Mouse (Mus musculus) liver, embryonic 12.5 days (tissue): ENCODE data around the gene Kncn. TPM values are rescaled to one million over a fixed set of nuclear protein-coding genes. Genes with fewer than 3 reads are reported as not detected.

Experiments used
- ATAC-seq: fragments of 200-750 bp; cut with Nextera tagmentation; 2 replicates; pipeline ENCODE4 v1.8.0; 2017; ENCODE audit warnings: moderate number of reproducible peaks, mild to moderate bottlenecking, moderate library complexity
- H3K27ac ChIP-seq: fragments of 300-500 bp; sonication (generic); 2 replicates; pipeline ENCODE4 v1.5.1; 2016; ENCODE audit warnings: mild to moderate bottlenecking
- H3K27me3 ChIP-seq: fragments of 300-500 bp; sonication (generic); replicated peaks from 2 replicates; pipeline ENCODE4 v1.6.1; 2016; ENCODE audit warnings: mild to moderate bottlenecking, moderate library complexity
- H3K36me3 ChIP-seq: fragments of 300-500 bp; sonication (generic); 2 replicates; pipeline ENCODE4 v1.6.1; 2016; ENCODE audit warnings: mild to moderate bottlenecking, moderate library complexity
- H3K4me1 ChIP-seq: fragments of 300-500 bp; sonication (generic); 2 replicates; pipeline ENCODE4 v1.6.1; 2016
- H3K4me2 ChIP-seq: fragments of 300-500 bp; sonication (generic); 2 replicates; pipeline ENCODE4 v1.6.1; 2016; ENCODE audit warnings: mild to moderate bottlenecking, moderate library complexity
- H3K4me3 ChIP-seq: fragments of 300-500 bp; sonication (generic); 2 replicates; pipeline ENCODE4 v1.5.1; 2016; ENCODE audit warnings: mild to moderate bottlenecking, moderate library complexity
- H3K9ac ChIP-seq: fragments of 300-500 bp; sonication (generic); 2 replicates; pipeline ENCODE4 v1.6.1; 2016; ENCODE audit warnings: mild to moderate bottlenecking, moderate library complexity
- H3K9me3 ChIP-seq: fragments of 300-500 bp; sonication (generic); replicated peaks from 2 replicates; pipeline ENCODE4 v1.6.1; 2016; ENCODE audit warnings: mild to moderate bottlenecking, moderate library complexity
- WGBS: fragments of 180-500 bp; shearing (Covaris S2); methylation state at CpG from one replicate; pipeline ENCODE4 v1.1.7; 2016; ENCODE audit not compliant: insufficient replicate concordance; 5-methylcytosine and 5-hydroxymethylcytosine counted together
- polyA plus RNA-seq: library from polyadenylated mRNA; unstranded; fragments of >200 nt; fragmentation: Nextera tagmentation; extraction: Ambion mirVana; gene quantifications from 2 replicates; pipeline ENCODE4 v1.2.1, GENCODE M21; 2016

The Kncn gene
- polyA plus RNA-seq, 1 experiment from 2014 or later: not detected

DNA sequence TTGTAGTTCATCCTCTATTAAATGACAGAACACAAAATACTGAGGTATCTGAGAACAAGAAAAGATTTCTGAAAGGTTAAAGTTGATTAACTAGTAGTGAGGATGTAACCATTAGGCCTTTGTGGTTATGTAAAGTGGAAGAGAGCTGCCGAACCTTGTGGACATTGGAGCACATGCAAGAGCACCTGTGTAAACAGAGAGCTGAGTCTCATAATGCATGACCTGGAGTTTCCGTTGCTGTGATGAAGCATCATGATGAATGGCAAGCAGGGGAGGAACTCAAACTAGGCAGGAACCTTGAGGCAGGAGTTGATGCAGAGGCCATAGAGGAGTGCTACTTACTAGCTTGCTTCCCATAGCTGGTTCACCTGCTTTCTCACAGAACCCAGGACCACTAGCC lies 33.6 kb upstream of the Kncn start:
- peaks cover 90% of the 10 kb centered on the region for H3K36me3 ChIP-seq
- H3K4me3 ChIP-seq: no peak overlapping the region
- H3K27me3 ChIP-seq: no peaks in the 10 kb centered on the region
- no peak for ATAC-seq
- peak overlapping the region; percentile 94 for H3K27ac ChIP-seq
- H3K9me3 ChIP-seq: no peaks in the 10 kb centered on the region
- WGBS: 66% methylated on average over 2 of the region's 2 CpGs
- H3K4me2 ChIP-seq: peak overlapping the region; percentile 69; the same call in 1 of the 2 replicates
- peak overlapping the region; percentile 62; the same call in 1 of the 2 replicates for H3K9ac ChIP-seq
- peaks cover 86% of the 10 kb centered on the region for H3K4me1 ChIP-seq

DNA sequence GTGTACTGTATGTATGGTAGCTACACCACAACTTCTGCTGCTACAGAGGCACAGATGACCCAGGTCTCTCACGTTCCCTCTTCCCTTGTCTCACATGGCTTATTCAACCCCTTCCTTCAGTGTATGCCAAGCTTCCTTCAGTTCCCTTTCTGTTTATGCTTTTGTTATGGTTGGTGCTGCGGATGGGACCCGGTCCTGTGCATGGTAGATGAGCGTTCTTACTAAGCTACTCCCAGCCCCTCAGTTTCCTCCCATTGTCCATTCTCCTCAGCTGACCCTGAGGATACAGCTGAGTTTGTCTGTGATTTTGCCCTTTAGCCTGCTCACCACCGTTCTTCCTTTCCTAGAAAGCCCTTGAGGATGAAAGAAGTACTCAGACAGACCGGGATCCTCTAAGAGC lies 32.6 kb upstream of the Kncn start:
- Histone ChIP-seq H3K4me2 (no peak overlapping the region), H3K27ac (peak overlapping the region; percentile 94), H3K36me3 (peaks cover 83% of the 10 kb centered on the region), H3K4me1 (peaks cover 86% of the 10 kb centered on the region), H3K4me3 (no peak overlapping the region), H3K9me3 (no peaks in the 10 kb centered on the region), H3K9ac (no peak overlapping the region), H3K27me3 (no peaks in the 10 kb centered on the region)
- no peak for ATAC-seq
- WGBS: 83% methylated on average over 6 of the region's 6 CpGs

DNA sequence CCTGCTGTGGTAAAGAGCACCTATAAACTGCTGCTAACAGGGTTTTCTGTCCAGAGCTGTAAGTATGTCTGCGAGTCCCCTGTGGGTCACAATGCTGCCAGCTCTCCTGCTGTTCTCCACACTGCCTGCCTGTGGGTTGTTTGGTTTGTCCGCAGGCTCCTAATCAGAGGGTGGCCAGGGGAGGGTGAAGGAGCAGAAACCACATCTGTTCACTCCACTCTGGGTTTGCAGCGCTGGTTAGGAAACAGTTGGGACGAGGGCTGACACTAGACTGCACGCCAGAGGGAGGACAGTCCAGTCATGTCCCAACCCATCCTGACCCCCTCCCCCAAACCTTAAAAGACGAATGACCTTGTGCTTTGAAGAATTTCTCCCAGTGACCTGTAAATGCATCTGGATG lies 29.1 kb upstream of the Kncn start:
- peak overlapping the region; percentile 90 for H3K27ac ChIP-seq
- no peaks in the 10 kb centered on the region for H3K27me3 ChIP-seq
- H3K9me3 ChIP-seq: no peaks in the 10 kb centered on the region
- WGBS: 21% methylated on average over 6 of the region's 6 CpGs
- peak overlapping the region; percentile 40 for H3K9ac ChIP-seq
- peak; percentile 21; the same call in 1 of the 2 replicates for ATAC-seq
- H3K4me2 ChIP-seq: peak overlapping the region; percentile 59
- H3K4me1 ChIP-seq: peaks cover 81% of the 10 kb centered on the region
- H3K36me3 ChIP-seq: peaks cover 88% of the 10 kb centered on the region
- no peak overlapping the region for H3K4me3 ChIP-seq

DNA sequence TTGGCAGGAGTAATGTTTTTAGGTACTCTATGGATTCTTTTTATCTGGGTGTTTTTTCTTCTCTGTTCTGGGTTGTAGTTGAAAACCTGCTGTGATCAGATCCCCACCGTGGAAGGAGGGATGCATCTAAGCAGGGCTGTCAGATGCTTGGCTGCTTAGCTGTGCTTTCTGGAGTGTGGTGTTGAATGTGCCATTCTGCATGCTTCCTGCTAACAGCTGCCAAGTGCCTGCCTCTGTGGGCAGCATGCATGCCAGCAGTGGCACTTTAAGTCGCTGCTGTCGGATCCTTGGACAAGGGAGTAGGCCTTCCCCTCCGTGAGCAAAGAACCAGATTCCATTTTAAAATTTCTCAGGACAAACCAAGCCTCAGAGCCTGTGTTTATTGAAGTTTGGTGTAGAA lies 28.6 kb upstream of the Kncn start:
- Histone ChIP-seq H3K9ac (peak overlapping the region; percentile 40), H3K4me2 (peak overlapping the region; percentile 59), H3K9me3 (no peaks in the 10 kb centered on the region), H3K4me1 (peaks cover 76% of the 10 kb centered on the region), H3K36me3 (peaks cover 88% of the 10 kb centered on the region), H3K4me3 (peak overlapping the region; percentile 12; the same call in 1 of the 2 replicates), H3K27me3 (no peaks in the 10 kb centered on the region), H3K27ac (peak overlapping the region; percentile 90)
- no peak for ATAC-seq
- 76% methylated on average over 4 of the region's 4 CpGs for WGBS

DNA sequence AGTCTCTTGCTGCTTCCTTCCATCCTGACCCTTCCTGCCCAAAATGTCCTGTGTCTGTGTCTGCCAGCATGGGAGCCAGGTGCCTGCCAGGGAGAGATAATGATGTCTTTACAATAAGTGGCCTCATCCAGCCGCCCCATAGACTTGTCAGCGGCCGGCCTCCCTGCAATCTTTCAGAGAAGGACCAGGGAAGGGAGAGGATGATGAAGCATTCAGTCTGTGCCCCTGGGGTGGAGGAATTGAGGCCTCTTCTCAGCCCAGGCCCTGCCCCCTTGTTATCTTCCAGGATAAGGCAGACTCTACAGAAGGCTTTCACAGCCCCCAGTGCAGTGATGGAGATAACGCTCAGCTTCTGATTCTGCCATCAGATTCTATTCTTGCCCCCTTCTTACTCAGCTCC lies 27.9 kb upstream of the Kncn start:
- no peaks in the 10 kb centered on the region for H3K27me3 ChIP-seq
- H3K9ac ChIP-seq: peak overlapping the region; percentile 40; the same call in 1 of the 2 replicates
- ATAC-seq: peak; percentile 97
- 17% methylated on average over 4 of the region's 4 CpGs for WGBS
- H3K27ac ChIP-seq: peak overlapping the region; percentile 90
- peak overlapping the region; percentile 12; the same call in 1 of the 2 replicates for H3K4me3 ChIP-seq
- H3K4me2 ChIP-seq: peak overlapping the region; percentile 59
- no peaks in the 10 kb centered on the region for H3K9me3 ChIP-seq
- peaks cover 88% of the 10 kb centered on the region for H3K36me3 ChIP-seq
- peaks cover 69% of the 10 kb centered on the region for H3K4me1 ChIP-seq

DNA sequence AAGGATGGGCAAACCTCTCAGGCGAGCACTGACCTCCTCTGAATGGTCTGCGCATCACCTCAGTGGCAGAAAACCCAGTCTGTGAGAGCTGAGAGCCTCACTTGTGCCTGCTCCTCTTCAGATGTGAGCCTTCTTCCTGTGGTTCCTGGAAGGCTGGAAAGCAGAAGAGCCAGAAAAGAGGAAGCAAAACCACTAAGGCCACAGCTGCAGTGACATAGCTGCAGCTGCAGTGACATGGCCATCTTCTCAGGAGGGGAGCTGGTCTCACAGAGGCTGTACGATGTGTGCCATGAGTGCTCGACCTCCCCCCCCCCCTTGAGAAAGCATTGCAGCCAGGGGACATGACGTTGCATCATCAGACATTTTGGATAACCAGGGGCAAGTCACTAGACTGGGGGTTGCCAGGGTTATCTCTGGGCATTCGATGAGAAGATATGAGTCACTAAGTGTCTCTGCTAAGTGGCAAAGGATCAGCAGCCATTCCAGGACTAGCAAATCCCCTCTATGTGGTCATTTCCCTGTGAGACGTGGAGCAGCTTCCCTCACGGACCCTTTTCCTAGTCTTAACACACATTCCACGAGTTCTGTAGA lies 26.8 kb upstream of the Kncn start:
- Histone ChIP-seq H3K9ac (peak overlapping the region; percentile 28; the same call in 1 of the 2 replicates), H3K9me3 (no peaks in the 10 kb centered on the region), H3K4me3 (no peak overlapping the region), H3K27me3 (no peaks in the 10 kb centered on the region), H3K36me3 (peaks cover 88% of the 10 kb centered on the region), H3K4me2 (peak overlapping the region; percentile 59), H3K4me1 (peaks cover 61% of the 10 kb centered on the region), H3K27ac (peak overlapping the region; percentile 90)
- WGBS: 56% methylated on average over 9 of the region's 9 CpGs
- ATAC-seq: no peak

DNA sequence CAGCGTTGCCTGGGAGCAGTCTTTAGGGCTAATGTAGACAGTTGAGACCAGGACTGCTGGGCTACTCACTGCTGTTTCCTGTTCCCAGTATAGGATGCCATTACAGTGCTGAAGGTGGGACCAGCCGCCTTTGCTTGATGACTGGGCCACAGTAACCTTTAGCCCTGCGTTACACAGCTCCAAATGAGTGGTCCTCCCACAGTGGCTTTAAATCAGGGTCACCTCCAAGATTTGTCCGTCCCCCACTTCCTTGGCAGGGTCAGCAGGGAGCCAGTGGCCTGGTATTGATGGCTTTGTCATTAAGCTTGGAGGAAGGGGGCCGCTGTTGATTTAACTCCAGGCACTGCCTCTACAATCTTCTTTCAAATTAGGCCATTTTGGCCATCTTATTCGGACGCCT lies 20.8 kb upstream of the Kncn start:
- H3K4me1 ChIP-seq: peaks cover 13% of the 10 kb centered on the region
- no peak for ATAC-seq
- H3K9ac ChIP-seq: no peak overlapping the region
- H3K9me3 ChIP-seq: no peaks in the 10 kb centered on the region
- no peak overlapping the region for H3K4me3 ChIP-seq
- peaks cover 98% of the 10 kb centered on the region for H3K36me3 ChIP-seq
- 88% methylated on average over 7 of the region's 7 CpGs for WGBS
- no peak overlapping the region for H3K27ac ChIP-seq
- no peaks in the 10 kb centered on the region for H3K27me3 ChIP-seq
- no peak overlapping the region for H3K4me2 ChIP-seq

DNA sequence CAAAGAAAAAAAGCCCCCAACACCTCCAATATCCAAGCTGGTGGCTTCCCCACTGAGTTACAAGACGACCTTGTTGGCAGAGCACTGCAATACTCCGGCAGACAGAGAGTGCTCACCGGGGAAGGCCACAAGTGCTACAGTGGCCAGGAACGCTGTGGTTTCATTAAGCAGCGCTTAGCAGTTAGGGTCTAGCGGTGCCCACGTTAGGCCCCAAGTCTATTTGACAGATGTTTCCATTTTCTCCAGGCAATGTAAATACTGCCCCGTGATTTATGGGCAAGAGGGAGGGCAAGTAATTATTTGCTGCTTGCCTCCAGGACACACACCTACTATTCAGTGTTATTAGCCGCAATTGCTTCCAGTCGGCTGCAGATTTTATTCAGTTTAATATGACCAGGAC lies 20.3 kb upstream of the Kncn start:
- H3K27me3 ChIP-seq: no peaks in the 10 kb centered on the region
- H3K4me3 ChIP-seq: no peak overlapping the region
- no peaks in the 10 kb centered on the region for H3K9me3 ChIP-seq
- no peak overlapping the region for H3K9ac ChIP-seq
- peaks cover 7% of the 10 kb centered on the region for H3K4me1 ChIP-seq
- H3K27ac ChIP-seq: no peak overlapping the region
- H3K4me2 ChIP-seq: no peak overlapping the region
- ATAC-seq: no peak
- peaks cover 98% of the 10 kb centered on the region for H3K36me3 ChIP-seq
- 78% methylated on average over 10 of the region's 10 CpGs for WGBS

DNA sequence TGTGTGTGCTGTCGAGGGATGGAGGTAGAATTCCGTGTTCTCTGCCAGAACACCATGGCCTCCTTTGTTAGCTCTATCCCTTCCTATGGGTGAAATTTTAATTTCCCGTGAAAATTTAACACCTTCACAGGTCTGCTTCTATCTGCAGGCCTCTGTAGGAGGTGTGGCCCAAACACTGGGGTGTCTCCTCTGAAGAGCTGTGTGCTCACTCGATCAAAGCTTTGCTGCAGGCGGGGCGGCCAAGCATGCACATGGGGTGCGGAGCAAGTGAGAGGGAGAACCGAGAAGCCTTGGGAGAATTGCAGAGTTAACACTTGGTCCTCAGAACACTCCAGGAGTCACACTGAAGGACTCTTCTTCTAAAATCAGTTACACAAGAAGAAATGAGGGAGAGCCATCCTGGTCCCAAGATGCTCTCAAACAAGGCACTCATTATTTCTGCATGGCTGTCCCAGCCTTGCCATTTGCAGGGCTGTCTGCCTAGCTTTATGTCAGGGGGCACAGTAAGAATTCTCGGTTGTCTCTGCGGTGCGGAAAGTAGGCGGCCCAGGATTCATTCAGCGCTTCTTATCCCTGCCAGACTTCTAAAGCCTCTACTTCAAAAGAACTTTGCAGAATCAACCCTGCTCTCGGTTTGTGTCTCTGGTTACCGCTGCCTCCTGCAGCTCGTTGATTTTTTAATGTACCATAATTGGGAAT lies 14.5 kb upstream of the Kncn start:
- no peak overlapping the region for H3K27ac ChIP-seq
- no peak overlapping the region for H3K4me3 ChIP-seq
- no peaks in the 10 kb centered on the region for H3K27me3 ChIP-seq
- no peak overlapping the region for H3K9ac ChIP-seq
- no peaks in the 10 kb centered on the region for H3K4me1 ChIP-seq
- no peak for ATAC-seq
- no peaks in the 10 kb centered on the region for H3K9me3 ChIP-seq
- no peak overlapping the region for H3K4me2 ChIP-seq
- H3K36me3 ChIP-seq: peaks cover 97% of the 10 kb centered on the region
- WGBS: 73% methylated on average over 16 of the region's 16 CpGs

DNA sequence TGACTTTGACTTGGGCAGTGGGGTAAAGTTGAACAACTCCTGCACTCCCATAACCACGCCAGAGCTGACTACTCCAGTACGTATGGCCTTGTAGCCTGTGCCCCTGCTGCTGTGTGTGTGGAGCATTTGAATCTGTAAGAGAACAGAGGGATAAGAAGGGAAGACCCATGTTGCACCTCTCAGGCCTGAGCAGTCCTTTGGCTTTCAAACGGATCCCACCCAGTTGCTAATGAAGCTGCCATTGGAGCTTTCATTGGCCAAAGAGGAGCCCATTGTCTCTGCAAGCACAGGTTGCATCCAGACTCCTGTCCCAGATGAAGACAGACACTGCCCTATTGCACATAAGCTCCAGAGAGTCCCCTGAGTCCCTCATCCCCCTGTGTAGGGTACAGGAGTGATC lies 11.0 kb upstream of the Kncn start:
- Histone ChIP-seq H3K27ac (no peak overlapping the region), H3K36me3 (peaks cover 99% of the 10 kb centered on the region), H3K4me1 (0 out of 2 replicates have a peak, but pooled peaks cover 4% of the 10 kb centered on the region), H3K4me2 (no peak overlapping the region), H3K4me3 (no peak overlapping the region), H3K27me3 (no peaks in the 10 kb centered on the region), H3K9me3 (no peaks in the 10 kb centered on the region), H3K9ac (no peak overlapping the region)
- WGBS: 87% methylated on average over 3 of the region's 3 CpGs
- no peak for ATAC-seq

DNA sequence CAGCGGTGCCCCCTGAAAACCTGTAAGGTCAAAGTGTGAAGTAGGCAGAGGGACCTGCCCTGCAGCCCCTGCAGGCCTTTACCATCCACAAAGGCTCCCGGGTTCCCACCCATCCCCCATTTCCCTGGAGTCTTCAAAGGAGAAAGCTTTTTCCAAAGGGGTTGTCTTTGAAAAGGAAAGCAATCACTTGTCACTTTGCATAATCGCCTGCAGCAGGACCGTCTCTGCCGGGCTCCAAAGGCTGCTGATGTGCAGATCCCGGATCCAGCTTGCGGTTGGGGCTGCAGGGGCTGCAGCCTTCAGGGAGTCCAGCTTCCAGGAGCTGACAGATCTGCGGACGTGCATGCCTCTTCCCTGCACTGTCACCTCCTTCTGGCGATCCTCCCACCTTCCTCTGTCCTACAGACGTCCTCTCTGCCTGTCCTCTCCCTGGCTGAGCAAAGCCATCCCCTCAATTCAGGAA lies 6.0 kb upstream of the Kncn start:
- H3K27ac ChIP-seq: no peak overlapping the region
- 0 out of 2 replicates have a peak, but pooled peaks cover 4% of the 10 kb centered on the region for H3K4me1 ChIP-seq
- H3K4me3 ChIP-seq: no peak overlapping the region
- H3K9ac ChIP-seq: no peak overlapping the region; the same call in 1 of the 2 replicates
- WGBS: 44% methylated on average over 11 of the region's 11 CpGs
- no peak for ATAC-seq
- H3K27me3 ChIP-seq: peaks cover 10% of the 10 kb centered on the region
- H3K9me3 ChIP-seq: no peaks in the 10 kb centered on the region
- no peak overlapping the region for H3K4me2 ChIP-seq
- peaks cover 55% of the 10 kb centered on the region for H3K36me3 ChIP-seq

DNA sequence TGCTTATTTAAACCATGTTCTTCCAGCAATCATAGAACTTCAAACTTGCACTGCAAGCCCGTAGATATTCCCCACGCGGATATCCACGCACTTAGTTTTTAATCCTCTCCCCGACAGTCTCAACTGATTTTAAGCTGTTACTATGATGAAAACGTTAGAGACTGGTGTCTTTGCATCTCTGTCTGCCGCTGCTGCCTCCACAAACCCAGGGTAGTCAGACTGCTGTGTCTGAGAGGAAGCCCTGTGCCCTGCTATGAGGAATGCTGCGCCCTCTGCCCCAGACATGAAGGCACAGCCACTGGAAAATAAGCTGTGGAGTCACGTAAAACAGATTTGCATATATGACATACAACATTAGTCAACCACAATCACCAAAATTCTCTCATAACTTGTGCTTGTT lies 5.4 kb upstream of the Kncn start:
- Histone ChIP-seq H3K4me2 (no peak overlapping the region), H3K27me3 (peaks cover 16% of the 10 kb centered on the region), H3K27ac (no peak overlapping the region), H3K9me3 (no peaks in the 10 kb centered on the region), H3K9ac (no peak overlapping the region), H3K36me3 (peaks cover 50% of the 10 kb centered on the region), H3K4me3 (no peak overlapping the region), H3K4me1 (0 out of 2 replicates have a peak, but pooled peaks cover 4% of the 10 kb centered on the region)
- 59% methylated on average over 9 of the region's 9 CpGs for WGBS
- no peak for ATAC-seq
